Mouse (Mus musculus) hindbrain, embryonic 16.5 days (tissue): Measurements from ENCODE around the gene Atox1. TPM values are rescaled to one million over a fixed set of nuclear protein-coding genes. Genes with fewer than 3 reads are reported as not detected.
"Not testable (repeated sequence)": the region's sequence is repeated elsewhere in the genome, so short reads cannot be mapped to it uniquely, and the experiment has no call there.

Source experiments
- ATAC-seq: fragments of 200-750 bp; cut with Nextera tagmentation; 2 replicates; pipeline ENCODE4 v1.8.0; 2017; ENCODE audit warnings: moderate TSS enrichment, moderate library complexity
- H3K27ac ChIP-seq: fragments of 300-500 bp; sonication (generic); 2 replicates; pipeline ENCODE4 v1.5.1; 2014; ENCODE audit warnings: low read depth, mild to moderate bottlenecking, control low read depth, low read length, moderate library complexity
- H3K27me3 ChIP-seq: fragments of 300-500 bp; sonication (generic); replicated peaks from 2 replicates; pipeline ENCODE4 v1.6.1; 2014; ENCODE audit warnings: low read length; ENCODE audit not compliant: control insufficient read depth, insufficient read depth
- H3K36me3 ChIP-seq: fragments of 300-500 bp; sonication (generic); 2 replicates; pipeline ENCODE4 v1.6.1; 2014; ENCODE audit warnings: mild to moderate bottlenecking, low read length, moderate library complexity, mixed read lengths; ENCODE audit not compliant: control insufficient read depth, insufficient read depth
- H3K4me1 ChIP-seq: fragments of 300-500 bp; sonication (generic); 2 replicates; pipeline ENCODE4 v1.6.1; 2014; ENCODE audit warnings: low read depth, low read length; ENCODE audit not compliant: control insufficient read depth, insufficient read depth
- H3K4me2 ChIP-seq: fragments of 300-500 bp; sonication (generic); 2 replicates; pipeline ENCODE4 v1.6.1; 2014; ENCODE audit warnings: mild to moderate bottlenecking, low read length, control low read depth, moderate library complexity
- H3K4me3 ChIP-seq: fragments of 300-500 bp; sonication (generic); 2 replicates; pipeline ENCODE4 v1.5.1; 2014; ENCODE audit warnings: mild to moderate bottlenecking, low read length, control low read depth, moderate library complexity
- H3K9ac ChIP-seq: fragments of 300-500 bp; sonication (generic); 2 replicates; pipeline ENCODE4 v1.6.1; 2014; ENCODE audit warnings: low read depth, mild to moderate bottlenecking, control low read depth, low read length, moderate library complexity
- H3K9me3 ChIP-seq: fragments of 300-500 bp; sonication (generic); 2 replicates; pipeline ENCODE4 v1.6.1; 2014; ENCODE audit warnings: mild to moderate bottlenecking, low read length, moderate library complexity; ENCODE audit not compliant: control insufficient read depth
- WGBS: fragments of 180-500 bp; shearing (Covaris S2); extraction: QIAGEN DNeasy Blood & Tissue Kit; methylation state at CpG from one replicate; pipeline ENCODE4 v1.1.7; 2014; 5-methylcytosine and 5-hydroxymethylcytosine counted together
- polyA plus RNA-seq: library from polyadenylated mRNA; unstranded; fragments of >200 nt; fragmentation: Nextera tagmentation; extraction: Ambion mirVana; gene quantifications from 2 replicates; pipeline ENCODE4 v1.2.1, GENCODE M21; 2015

Gene Atox1
- polyA plus RNA-seq, 1 experiment from 2014 or later, result 264 TPM

DNA sequence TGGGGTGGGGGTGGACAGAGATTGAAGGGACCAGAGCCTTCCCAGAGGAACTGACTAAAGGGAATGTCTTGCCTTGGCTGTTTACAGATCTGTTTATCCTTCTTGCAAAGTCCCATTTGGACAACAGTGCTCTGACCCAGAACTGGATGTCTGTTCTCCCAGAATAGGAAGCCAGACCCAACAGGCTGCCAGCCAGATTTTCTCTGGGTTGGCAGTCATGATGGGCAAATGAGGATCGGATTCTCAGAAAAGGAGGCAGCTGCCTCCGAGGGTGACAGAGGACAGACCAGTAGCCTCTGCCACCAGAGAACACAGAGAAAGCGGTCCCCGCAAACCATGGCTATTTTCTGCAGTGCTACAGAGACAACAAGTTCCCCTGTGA, 41.8 kb downstream of the Atox1 start:
- Histone ChIP-seq H3K9me3 (no peaks in the 10 kb centered on the region), H3K27me3 (no peaks in the 10 kb centered on the region), H3K4me2 (peak overlapping the region; percentile 59), H3K9ac (peak overlapping the region; percentile 56), H3K36me3 (no peaks in the 10 kb centered on the region), H3K4me1 (peaks cover 21% of the 10 kb centered on the region), H3K4me3 (peak overlapping the region; percentile 41), H3K27ac (peak overlapping the region; percentile 73)
- 7% methylated on average over 4 of the region's 4 CpGs for WGBS
- ATAC-seq, result no peak

DNA sequence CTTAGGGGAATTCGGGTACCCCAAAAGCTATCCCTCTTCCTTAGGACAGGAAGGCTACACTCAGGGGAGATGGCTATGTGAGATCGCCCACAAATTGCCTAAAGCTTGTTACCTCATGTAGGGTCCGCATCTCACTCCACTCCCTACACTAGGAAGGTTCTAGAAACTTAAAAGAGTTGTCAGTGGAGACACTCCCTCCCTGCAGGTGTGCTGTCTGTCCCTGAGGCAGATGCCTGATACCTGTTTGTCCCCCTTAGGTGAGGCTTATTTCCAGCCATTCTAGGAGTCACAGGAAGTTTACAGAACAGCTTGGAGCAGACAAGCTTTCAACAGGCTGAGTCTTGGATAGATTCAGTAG, 42.4 kb downstream of the Atox1 start:
- WGBS, result 15% methylated on average over 3 of the region's 3 CpGs
- peak overlapping the region; percentile 73; the same call in 1 of the 2 replicates for H3K27ac ChIP-seq
- H3K4me3 ChIP-seq, result peak overlapping the region; percentile 41

DNA sequence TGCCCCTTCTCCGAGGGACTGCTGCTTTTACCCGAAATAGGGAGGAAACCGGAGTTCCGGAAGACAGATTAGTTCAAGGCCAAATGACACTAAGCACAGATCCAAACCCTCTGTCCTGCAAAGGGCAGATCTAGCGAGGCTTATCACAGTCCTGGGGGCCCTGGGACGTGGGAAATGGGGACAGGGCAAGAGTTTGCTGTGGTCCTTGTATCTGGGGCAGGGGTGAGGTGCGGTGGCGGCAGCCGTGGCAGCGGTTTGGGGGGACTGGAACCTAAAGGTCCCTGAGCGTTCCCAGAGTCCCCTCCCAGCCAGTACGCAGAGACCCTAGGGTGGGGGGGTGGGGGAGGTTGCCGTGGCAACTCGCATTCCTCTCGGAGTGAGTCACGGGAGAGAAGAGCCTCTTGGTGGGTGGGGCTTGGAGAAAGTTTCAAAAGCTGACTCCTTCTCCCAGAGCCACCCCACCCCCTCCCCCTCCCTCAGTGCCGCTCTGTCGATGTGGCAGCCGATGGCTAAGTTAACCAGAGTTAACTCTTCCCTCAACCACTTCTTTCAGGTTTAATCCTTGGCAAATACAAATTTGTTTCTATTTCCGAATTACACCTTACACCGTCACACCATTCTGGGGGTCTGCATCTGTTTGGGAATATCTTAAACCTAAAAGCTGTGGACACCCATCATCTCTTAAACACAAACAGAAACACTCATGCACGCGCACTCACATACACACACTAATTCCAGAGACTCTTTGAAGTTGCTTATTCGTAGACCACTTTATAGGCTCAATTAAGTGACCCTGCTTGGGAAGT, 42.9 kb downstream of the Atox1 start:
- Histone ChIP-seq H3K4me3 (peak overlapping the region; percentile 41), H3K4me2 (peak overlapping the region; percentile 59), H3K9ac (peak overlapping the region; percentile 48), H3K36me3 (no peaks in the 10 kb centered on the region), H3K27ac (peak overlapping the region; percentile 61; the same call in 1 of the 2 replicates), H3K4me1 (peaks cover 14% of the 10 kb centered on the region), H3K27me3 (no peaks in the 10 kb centered on the region), H3K9me3 (no peaks in the 10 kb centered on the region)
- WGBS, result 1% methylated on average over 21 of the region's 24 CpGs
- ATAC-seq, result peak; percentile 70; the same call in 1 of the 2 replicates

More for the DNA sequence above, 42.4 kb downstream of the Atox1 start:
- no peak for ATAC-seq
- Histone ChIP-seq H3K9me3 (no peaks in the 10 kb centered on the region), H3K27me3 (no peaks in the 10 kb centered on the region), H3K9ac (peak overlapping the region; percentile 4; the same call in 1 of the 2 replicates), H3K4me1 (peaks cover 15% of the 10 kb centered on the region), H3K4me2 (peak overlapping the region; percentile 59), H3K36me3 (no peaks in the 10 kb centered on the region)

GRCm38 (mm10) chr11:55416609-55417265, 44.3 kb downstream of the Atox1 start:
- H3K4me1 ChIP-seq, result peaks cover 17% of the 10 kb centered on the region
- no peak overlapping the region for H3K9ac ChIP-seq
- H3K27ac ChIP-seq, result no peak overlapping the region
- H3K9me3 ChIP-seq, result no peaks in the 10 kb centered on the region
- no peak for ATAC-seq
- 0 out of 2 replicates have a peak overlapping the region, but pooled peaks have one; percentile 7 for H3K4me2 ChIP-seq
- H3K36me3 ChIP-seq, result no peaks in the 10 kb centered on the region
- no peaks in the 10 kb centered on the region for H3K27me3 ChIP-seq
- WGBS, result 66% methylated on average over 6 of the region's 6 CpGs
- H3K4me3 ChIP-seq, result no peak overlapping the region

- H3K27me3 ChIP-seq, H3K36me3 ChIP-seq, H3K4me2 ChIP-seq, H3K4me3 ChIP-seq, ATAC-seq, H3K9me3 ChIP-seq, H3K27ac ChIP-seq, H3K9ac ChIP-seq: not testable (repeated sequence)
- H3K4me1 ChIP-seq, result peaks cover 17% of the 10 kb centered on the region
- 94% methylated on average over 6 of the region's 6 CpGs for WGBS
Measured at GRCm38 (mm10) chr11:55415731-55416130, 45.3 kb downstream of the Atox1 start.

DNA sequence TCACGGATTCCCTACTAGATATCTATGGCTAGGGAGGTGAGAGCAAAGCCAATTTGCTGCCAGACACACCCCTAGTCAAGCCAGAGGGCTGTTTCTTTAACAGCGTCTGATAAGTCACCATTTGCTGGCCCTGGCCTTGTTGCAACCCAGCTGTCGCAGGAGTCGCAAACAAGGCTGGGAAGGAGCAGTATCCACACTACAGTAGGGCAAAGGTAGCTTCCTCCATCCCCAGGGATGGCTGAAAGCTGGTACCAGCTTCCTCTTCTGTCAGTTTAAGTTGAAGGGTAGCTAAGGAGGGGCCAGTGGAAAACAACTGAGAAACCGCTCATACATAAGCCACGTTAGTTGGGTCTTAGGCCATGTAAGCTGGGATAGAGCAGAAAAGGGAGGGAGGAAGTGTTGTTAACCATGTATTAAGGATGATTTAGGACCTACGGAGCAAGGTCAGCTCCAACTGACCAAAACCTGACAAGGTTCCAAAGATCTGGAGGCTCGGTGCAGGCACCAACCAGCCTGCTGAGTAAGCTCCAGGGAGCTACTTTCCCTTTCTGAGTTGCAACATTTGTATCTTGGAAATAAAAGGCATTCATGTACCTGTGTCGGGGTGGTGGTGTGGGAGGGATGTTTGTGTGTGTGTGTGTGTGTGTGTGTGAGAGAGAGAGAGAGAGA, 45.9 kb downstream of the Atox1 start:
- no peak overlapping the region for H3K9ac ChIP-seq
- H3K4me3 ChIP-seq, result no peak overlapping the region
- no peak for ATAC-seq
- H3K27me3 ChIP-seq, result no peaks in the 10 kb centered on the region
- no peak overlapping the region for H3K4me2 ChIP-seq
- peaks cover 17% of the 10 kb centered on the region for H3K4me1 ChIP-seq
- no peaks in the 10 kb centered on the region for H3K9me3 ChIP-seq
- H3K36me3 ChIP-seq, result no peaks in the 10 kb centered on the region
- H3K27ac ChIP-seq, result no peak overlapping the region
- WGBS, result 63% methylated on average over 9 of the region's 9 CpGs

- H3K27ac ChIP-seq, result no peak overlapping the region
- no peak overlapping the region for H3K4me3 ChIP-seq
- H3K36me3 ChIP-seq, result no peaks in the 10 kb centered on the region
- 71% methylated on average over 5 of the region's 5 CpGs for WGBS
- H3K27me3 ChIP-seq, result no peaks in the 10 kb centered on the region
- ATAC-seq, result no peak
- H3K9me3 ChIP-seq, result no peaks in the 10 kb centered on the region
- no peak overlapping the region for H3K4me2 ChIP-seq
- H3K9ac ChIP-seq, result no peak overlapping the region
- peaks cover 17% of the 10 kb centered on the region for H3K4me1 ChIP-seq
Measured at GRCm38 (mm10) chr11:55414314-55414713, 46.7 kb downstream of the Atox1 start.

DNA sequence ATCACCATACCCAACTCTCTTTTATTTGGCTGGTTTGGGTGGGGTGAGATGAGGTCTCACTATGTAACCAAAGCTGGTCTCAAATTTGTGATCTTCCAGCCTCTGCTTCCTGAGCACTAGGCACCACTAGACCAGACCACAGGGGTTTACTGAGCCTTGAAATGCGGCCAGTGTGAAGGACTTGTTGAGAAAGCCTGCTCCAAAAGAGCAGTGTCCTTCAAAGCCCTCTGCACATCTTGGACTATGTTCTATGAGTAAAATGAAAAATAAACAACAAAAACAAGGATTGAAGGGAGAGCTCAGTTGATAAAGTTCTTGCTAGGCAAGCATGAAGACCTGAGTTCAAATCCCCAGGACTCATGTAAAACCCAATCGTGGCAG, 47.6 kb downstream of the Atox1 start:
- Histone ChIP-seq H3K4me2 (no peak overlapping the region), H3K9me3 (no peaks in the 10 kb centered on the region), H3K4me1 (peaks cover 12% of the 10 kb centered on the region), H3K9ac (no peak overlapping the region), H3K36me3 (no peaks in the 10 kb centered on the region), H3K27me3 (no peaks in the 10 kb centered on the region), H3K4me3 (no peak overlapping the region), H3K27ac (no peak overlapping the region)
- no peak for ATAC-seq
- 98% methylated on average over 2 of the region's 2 CpGs for WGBS
